9 mouse cellular contexts compared by ENCODE assay signal in genomic region chr9:43879220-43879968, GRCm38 (mm10).
DNase-seq lines count a peak whose midpoint lies in the region; ATAC-seq lines count a peak whose summit lies in the region.
"Had no signal": no experiment of that assay in that cellular context is flagged by ENCODE, and none has a peak within 500 bp of the region (broad histone marks: within the 10 kb centered on the region; RNA-seq: fewer than 3 reads in every experiment).

No protein-coding gene starts in this region.

- no peaks in the 10 kb centered on the region for H3K9me3 ChIP-seq in kidney, embryonic 15.5 days (replicated peaks)
- no peaks in the 10 kb centered on the region for H3K9me3 ChIP-seq in embryonic facial prominence, embryonic 10.5 days
- H3K9me3 ChIP-seq in hindbrain, embryonic 10.5 days, result no peaks in the 10 kb centered on the region
- H3K9me3 ChIP-seq in midbrain, embryonic 15.5 days, result no peaks in the 10 kb centered on the region

- no peaks in the 10 kb centered on the region for H3K36me3 ChIP-seq in kidney, embryonic 15.5 days
- no peaks in the 10 kb centered on the region for H3K36me3 ChIP-seq in embryonic facial prominence, embryonic 10.5 days (replicated peaks)
- no peaks in the 10 kb centered on the region for H3K36me3 ChIP-seq in hindbrain, embryonic 10.5 days
- H3K36me3 ChIP-seq in midbrain, embryonic 15.5 days (replicated peaks), result no peaks in the 10 kb centered on the region

- H3K27ac ChIP-seq in kidney, embryonic 15.5 days, result no peak overlapping the region
- no peak overlapping the region for H3K27ac ChIP-seq in embryonic facial prominence, embryonic 10.5 days (replicated peaks)
- peak overlapping the region; percentile 79 for H3K27ac ChIP-seq in hindbrain, embryonic 10.5 days
- H3K27ac ChIP-seq in midbrain, embryonic 15.5 days, result no peak overlapping the region; the same call in 1 of the 2 replicates

- no peak for DNase-seq in kidney, adult 8-10 months
- DNase-seq in embryonic facial prominence, embryonic 10.5 days (ENCODE audit: low spot score), result peak; percentile 26
- DNase-seq in hindbrain, embryonic 10.5 days (ENCODE audit: low spot score), result no peak
- no peak for DNase-seq in thymus, adult 18-20 months
- DNase-seq in layer of hippocampus, postnatal 10 days (ENCODE audit: low spot score in 2 of 2), result no peak
- DNase-seq in thymus, postnatal 10 days (ENCODE audit: low spot score in 2 of 2), result no peak
- DNase-seq: kidney, postnatal 36 days had no signal

- H3K4me2 ChIP-seq in kidney, embryonic 15.5 days, result peak overlapping the region; percentile 54
- peak overlapping the region; percentile 69 for H3K4me2 ChIP-seq in midbrain, embryonic 15.5 days

- no peak for ATAC-seq in kidney, embryonic 15.5 days (replicated peaks; ENCODE audit: low FRiP score)
- peak; percentile 64 for ATAC-seq in midbrain, embryonic 15.5 days (replicated peaks)

- peak overlapping the region; percentile 26 for H3K4me3 ChIP-seq in kidney, embryonic 15.5 days (replicated peaks)
- peak overlapping the region; percentile 52 for H3K4me3 ChIP-seq in embryonic facial prominence, embryonic 10.5 days
- peak overlapping the region; percentile 46 for H3K4me3 ChIP-seq in hindbrain, embryonic 10.5 days
- H3K4me3 ChIP-seq in midbrain, embryonic 15.5 days, result peak overlapping the region; percentile 37

- H3K9ac ChIP-seq in kidney, embryonic 15.5 days, result no peak overlapping the region
- peak overlapping the region; percentile 35; the same call in 1 of the 2 replicates for H3K9ac ChIP-seq in midbrain, embryonic 15.5 days

- peaks cover 15% of the 10 kb centered on the region for H3K4me1 ChIP-seq in kidney, embryonic 15.5 days
- H3K4me1 ChIP-seq in embryonic facial prominence, embryonic 10.5 days, result peaks cover 17% of the 10 kb centered on the region
- peaks cover 30% of the 10 kb centered on the region for H3K4me1 ChIP-seq in hindbrain, embryonic 10.5 days (replicated peaks)
- H3K4me1 ChIP-seq in midbrain, embryonic 15.5 days, result peaks cover 19% of the 10 kb centered on the region

- 2% methylated on average over 24 of the region's 24 CpGs for whole genome bisulfite sequencing in kidney, embryonic 15.5 days
- 4% methylated on average over 24 of the region's 24 CpGs for WGBS in embryonic facial prominence, embryonic 10.5 days
- WGBS in hindbrain, embryonic 10.5 days, result 2% methylated on average over 24 of the region's 24 CpGs
- WGBS in midbrain, embryonic 15.5 days, result 3% methylated on average over 24 of the region's 24 CpGs

- peaks cover 54% of the 10 kb centered on the region for H3K27me3 ChIP-seq in kidney, embryonic 15.5 days
- H3K27me3 ChIP-seq in embryonic facial prominence, embryonic 10.5 days (replicated peaks; ENCODE audit: low read depth, poor library complexity, severe bottlenecking), result peaks cover 68% of the 10 kb centered on the region
- peaks cover 60% of the 10 kb centered on the region for H3K27me3 ChIP-seq in hindbrain, embryonic 10.5 days (ENCODE audit: insufficient read depth, poor library complexity, severe bottlenecking)
- peaks cover 27% of the 10 kb centered on the region for H3K27me3 ChIP-seq in midbrain, embryonic 15.5 days (replicated peaks)
